Mouse (Mus musculus) liver, embryonic 14.5 days (tissue): ENCODE measurements around the gene Olfr738.

Experiments used
- CTCF ChIP-seq: IDR thresholded peaks from 2 replicates; pipeline ENCODE4 v1.5.1; 2016; ENCODE audit warnings: antibody characterized with exemption, low read depth, control low read depth
- EP300 ChIP-seq: IDR thresholded peaks from 2 replicates; pipeline ENCODE4 v1.6.1; 2016; ENCODE audit warnings: antibody characterized with exemption, low read depth

- TF ChIP-seq CTCF (no peak), EP300 (no peak)
These were observed 49.8 kb upstream of the Olfr738 start, which contains the start of gene Tlr11 for GRCm38 (mm10) chr14:50357593-50357992.
